Mouse (Mus musculus): ENCODE results near the gene Gm21394. TPM values are rescaled to one million over a fixed set of nuclear protein-coding genes. Genes with fewer than 3 reads are reported as not detected.
"Not testable (repeated sequence)": the region's sequence is repeated elsewhere in the genome, so short reads cannot be mapped to it uniquely, and the experiment has no call there.

The Gm21394 gene
- not detected in 2 replicates for total RNA-seq (2017)

DNA sequence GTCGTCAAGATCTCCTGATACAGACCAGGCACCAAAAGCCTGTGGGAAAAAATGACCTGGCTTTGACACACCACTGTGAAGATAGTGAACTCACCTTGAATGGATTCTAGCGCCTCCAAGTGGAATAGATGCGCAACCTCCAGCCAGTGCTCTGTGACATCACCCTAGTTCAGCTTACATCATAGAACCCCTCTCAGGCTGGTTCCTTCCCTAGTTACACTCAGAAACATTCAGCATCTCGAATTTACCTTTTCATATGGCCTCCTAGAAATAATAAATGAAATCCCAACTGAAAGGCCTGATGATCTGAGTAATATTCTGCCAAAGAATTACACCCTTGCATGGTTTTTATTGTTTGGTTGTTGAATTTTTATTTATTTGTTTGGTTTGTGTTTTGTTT, at the start of gene Gm21394:
Gene Gm21394 (minus strand): TSS at position 101 of the 400 bp plus-strand sequence.
- not testable (repeated sequence) for ATAC-seq (replicated peaks; ENCODE audit: low read depth, poor library complexity, severe bottlenecking)

Other genes with a start within 250 kb of the Gm21394 start
- not detected in 2 replicates for gene Gm21409, start 181.8 kb upstream of the Gm21394 start, total RNA-seq (2017)